Mouse (Mus musculus): ENCODE results near the gene Zfp62.

GRCm38 (mm10) chr11:49219271-49219670 lies 16.2 kb downstream of the Zfp62 start:
- TF ChIP-seq USF1 (IDR thresholded peaks at IDR 0.05; ENCODE audit: low read depth), result no peak
- no peak for TF ChIP-seq POLR2A (IDR thresholded peaks at IDR 0.05; ENCODE audit: insufficient read length, low read depth)
- no peak for TF ChIP-seq MYOD1 (IDR thresholded peaks at IDR 0.05; ENCODE audit: control insufficient read depth in 1 of 3, insufficient read length in 2 of 3, low read depth in 2 of 3)
- no peak for TF ChIP-seq POLR2AphosphoS2 (IDR thresholded peaks at IDR 0.05; ENCODE audit: insufficient read length, low read depth)
- TF ChIP-seq TCF12 (IDR thresholded peaks at IDR 0.05; ENCODE audit: insufficient read depth, poor library complexity, severe bottlenecking), result no peak
- no peak for TF ChIP-seq REST (IDR thresholded peaks at IDR 0.05; ENCODE audit: insufficient read depth, insufficient read length)
- no peak for TF ChIP-seq TCF3 (IDR thresholded peaks at IDR 0.05; ENCODE audit: insufficient read length, low read depth)
- TF ChIP-seq CEBPB (IDR thresholded peaks at IDR 0.05; ENCODE audit: insufficient read depth, poor library complexity, severe bottlenecking), result no peak
- TF ChIP-seq E2F4 (IDR thresholded peaks at IDR 0.05; ENCODE audit: insufficient read depth), result no peak
- no peak for TF ChIP-seq MAX (IDR thresholded peaks at IDR 0.05; ENCODE audit: low read depth)

Measured in myocyte (in vitro differentiated cells).